Mouse (Mus musculus) megakaryocyte, adult 5-6 weeks (primary cell): Measurements from ENCODE around the gene Sbsn. TPM values are rescaled to one million over a fixed set of nuclear protein-coding genes. Genes with fewer than 3 reads are reported as not detected.

Experiments used
- ATAC-seq: 2 replicates; pipeline ENCODE4 v1.8.0; 2016; ENCODE audit warnings: mild to moderate bottlenecking, inconsistent platforms; ENCODE audit not compliant: poor library complexity, severe bottlenecking
- total RNA-seq, 2 experiments: library from RNA; stranded (forward) in 1 of 2; stranded (reverse) in 1 of 2; fragments of 153-499, 151-499 nt in 1 of 2; fragments of 221-1000, 200-1000 nt in 1 of 2; gene quantifications; 2 replicates each; pipeline versions ENCODE4 v1.2.3 to v1.2.4; 2015 to 2017

Gene Sbsn
- total RNA-seq, 2 experiments from 2014 or later, result 0.22 to 0.88 TPM

- no peak for ATAC-seq
These were observed 1.3 kb upstream of the Sbsn start for GRCm38 (mm10) chr7:30749824-30750606.

- ATAC-seq, result no peak
These were observed 5.7 kb downstream of the Sbsn start for GRCm38 (mm10) chr7:30757001-30757400.

- no peak for ATAC-seq
These were observed 7.6 kb downstream of the Sbsn start for GRCm38 (mm10) chr7:30758853-30759252.

DNA sequence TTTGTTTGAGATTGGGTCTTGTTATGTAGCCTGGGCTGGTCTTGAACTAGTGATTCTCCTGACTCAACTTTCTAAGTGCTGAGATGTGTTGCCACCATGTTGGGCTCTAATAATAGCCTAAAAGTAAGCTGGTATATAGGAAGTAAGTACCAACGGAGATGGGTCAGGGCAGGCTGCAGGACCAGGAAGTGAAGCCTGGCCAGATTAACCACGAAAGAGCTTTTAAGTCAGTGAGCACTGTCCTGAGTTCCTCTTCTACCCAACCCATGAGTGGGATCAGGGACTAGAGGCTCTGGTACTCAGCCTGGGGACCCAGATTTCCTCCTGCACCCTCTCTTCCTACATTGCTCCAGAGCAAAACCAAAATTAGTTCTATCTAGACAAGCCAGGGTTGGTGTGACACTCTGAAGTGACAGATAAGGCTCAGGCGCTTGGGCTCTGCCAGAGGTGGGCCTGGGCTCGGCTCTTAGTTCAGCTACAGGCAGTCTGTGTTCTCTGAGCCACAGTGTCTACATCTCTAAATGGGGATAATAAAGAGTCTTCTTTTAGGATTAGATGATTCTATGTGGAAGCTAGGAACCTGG is 10.6 kb downstream of the Sbsn start:
- peak; percentile 88 for ATAC-seq

DNA sequence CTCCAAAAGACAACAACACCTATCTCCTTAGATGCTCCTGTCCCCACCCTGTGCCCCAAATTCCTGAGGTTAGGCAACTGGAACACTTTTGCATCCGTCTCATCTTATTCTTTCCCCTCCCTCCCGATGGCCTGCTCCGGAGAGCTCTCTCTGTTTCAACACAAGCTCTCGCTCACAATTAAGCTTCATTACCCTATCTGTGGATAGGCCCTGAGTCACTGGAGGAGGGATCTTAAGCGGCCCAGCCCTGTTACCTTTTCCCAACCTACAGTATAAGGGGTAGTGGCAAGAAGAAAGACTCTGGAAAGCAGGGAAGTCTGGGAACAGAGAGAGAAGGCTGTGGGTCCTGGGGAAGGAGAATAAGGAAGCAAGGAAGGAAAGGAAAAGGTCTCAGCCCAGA is 12.2 kb downstream of the Sbsn start, which contains the start of gene Dmkn:
TSS of gene Dmkn (plus strand) at position 301 of the 400 bp plus-strand sequence.
- ATAC-seq, result no peak

- ATAC-seq, result no peak
These were observed 13.9 kb downstream of the Sbsn start for GRCm38 (mm10) chr7:30765173-30765572.

GRCm38 (mm10) chr7:30766408-30766807 is 15.1 kb downstream of the Sbsn start:
- no peak for ATAC-seq

DNA sequence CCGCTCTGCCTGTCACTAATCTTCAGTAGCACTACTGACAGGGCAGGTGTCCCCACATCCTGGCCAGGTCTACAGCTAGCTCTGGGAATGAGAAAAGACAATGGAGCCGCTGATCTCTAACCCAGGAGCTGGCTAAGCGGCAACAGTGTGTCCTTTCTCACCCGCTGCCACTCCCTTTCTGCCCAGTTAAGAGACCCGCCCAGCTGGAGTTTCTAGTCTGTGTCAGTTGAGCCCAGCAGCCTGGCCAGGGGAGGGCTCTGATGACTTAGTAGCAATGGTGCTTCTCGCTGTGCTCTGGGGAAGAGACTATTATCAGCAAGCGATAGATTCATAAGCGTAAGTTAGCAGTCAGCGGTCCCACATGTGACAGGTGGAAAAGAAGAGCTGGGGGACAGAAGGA is 18.0 kb downstream of the Sbsn start:
- ATAC-seq, result no peak

DNA sequence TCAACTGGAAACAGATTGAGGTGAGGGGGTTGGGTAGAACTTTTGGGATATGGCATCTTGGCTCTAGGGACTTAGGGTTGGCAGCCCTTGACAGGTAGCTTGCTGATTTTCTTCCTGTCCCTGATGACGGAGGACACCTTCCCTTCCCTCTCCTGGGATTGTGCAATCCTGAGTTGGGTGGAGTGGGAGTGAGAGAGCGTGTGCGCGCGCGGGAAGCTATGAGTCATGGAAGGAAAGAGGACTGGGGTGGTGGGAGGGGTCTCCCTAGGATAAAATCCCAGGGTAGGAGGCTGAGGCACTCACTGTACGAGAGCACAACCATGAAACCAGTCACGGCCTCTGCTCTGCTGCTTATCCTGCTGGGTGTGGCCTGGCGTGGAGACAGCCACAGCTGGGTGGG is 24.8 kb downstream of the Sbsn start:
- peak; percentile 30; the same call in 1 of the 2 replicates for ATAC-seq

DNA sequence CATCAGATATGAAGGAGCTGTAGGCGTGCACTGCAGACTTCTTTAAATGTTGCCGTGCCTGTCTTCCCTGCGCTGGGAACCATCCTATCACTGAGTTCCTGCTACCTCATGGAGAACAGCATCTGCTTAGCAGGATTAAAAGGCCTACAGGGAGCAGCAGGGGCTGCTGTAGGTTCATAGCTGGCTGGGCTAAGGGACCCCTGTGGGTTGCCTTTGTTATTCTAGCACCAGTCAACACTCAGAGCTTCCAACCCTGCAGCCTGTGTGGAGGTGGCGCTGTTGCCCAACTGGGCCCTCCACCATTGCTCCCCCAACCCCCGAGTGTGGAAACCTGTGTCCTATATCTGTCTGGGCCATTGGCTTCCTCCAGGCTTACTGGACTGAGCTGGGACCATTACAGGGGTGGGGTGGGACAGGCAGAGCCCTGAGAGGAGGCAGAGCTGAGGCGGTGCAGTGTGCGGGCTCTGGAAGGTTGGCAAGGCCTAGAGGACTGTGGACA is 25.9 kb downstream of the Sbsn start:
- ATAC-seq, result no peak

DNA sequence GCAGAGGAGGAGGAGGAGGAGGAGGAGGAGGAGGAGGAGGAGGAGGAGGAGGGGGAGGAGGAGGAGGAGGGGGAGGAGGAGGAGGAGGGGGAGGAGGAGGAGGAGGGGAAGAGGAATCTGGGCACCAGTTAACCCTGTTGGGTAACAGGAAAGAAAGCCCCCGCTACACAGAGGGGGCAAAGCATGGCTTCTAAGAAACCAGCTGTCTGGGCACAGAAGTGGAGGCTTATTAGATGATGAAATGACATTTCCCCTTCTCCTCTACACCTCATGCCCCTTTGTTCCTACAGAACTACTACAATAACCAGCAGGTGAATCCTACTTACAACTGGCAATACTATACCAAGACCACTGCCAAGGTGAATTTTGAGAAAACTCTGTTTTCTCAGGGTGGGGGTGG is 26.6 kb downstream of the Sbsn start:
- ATAC-seq, result no peak

GRCm38 (mm10) chr7:30781792-30782191 is 30.5 kb downstream of the Sbsn start:
- ATAC-seq, result peak; percentile 77

DNA sequence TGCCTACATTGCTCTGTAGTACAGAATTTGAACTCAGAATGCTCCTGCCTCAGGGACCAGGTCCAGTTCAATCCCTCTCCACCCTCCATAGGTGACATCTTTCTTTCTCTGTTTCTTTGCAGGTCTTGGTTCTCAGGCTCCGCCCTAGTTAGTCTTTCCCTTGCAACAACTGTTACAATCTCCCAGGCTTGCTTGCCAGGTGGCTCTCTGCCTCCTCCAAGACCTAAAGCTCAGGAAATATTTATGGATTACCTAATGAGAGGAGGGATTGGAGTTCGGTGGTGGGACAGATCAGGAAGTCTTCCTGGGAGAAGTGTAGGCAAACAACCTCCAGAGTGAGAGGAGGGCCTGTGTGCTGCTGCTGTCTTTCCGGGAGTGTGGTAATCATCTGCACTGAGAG is 31.4 kb downstream of the Sbsn start:
- ATAC-seq, result no peak

DNA sequence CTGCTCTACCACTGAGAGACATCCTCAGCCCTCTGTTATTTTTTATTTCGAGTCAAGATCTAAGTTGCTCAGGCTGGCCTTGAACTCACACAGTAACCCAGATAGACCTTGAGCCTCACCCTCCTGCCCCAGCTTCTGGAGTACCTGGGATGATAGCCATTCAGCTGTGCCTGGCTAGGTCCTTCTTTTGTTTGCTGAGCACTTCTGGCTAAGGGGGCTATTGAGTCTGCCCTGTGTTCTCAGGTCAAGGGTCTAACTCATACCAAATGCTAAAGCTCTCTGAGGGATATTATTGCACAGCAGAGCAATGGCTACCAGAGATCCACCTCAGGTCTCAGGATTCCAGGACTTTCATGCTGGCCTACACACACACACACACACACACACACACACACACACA is 33.9 kb downstream of the Sbsn start:
- ATAC-seq, result no peak

- no peak for ATAC-seq
These were observed 34.7 kb downstream of the Sbsn start for GRCm38 (mm10) chr7:30785721-30786546.

DNA sequence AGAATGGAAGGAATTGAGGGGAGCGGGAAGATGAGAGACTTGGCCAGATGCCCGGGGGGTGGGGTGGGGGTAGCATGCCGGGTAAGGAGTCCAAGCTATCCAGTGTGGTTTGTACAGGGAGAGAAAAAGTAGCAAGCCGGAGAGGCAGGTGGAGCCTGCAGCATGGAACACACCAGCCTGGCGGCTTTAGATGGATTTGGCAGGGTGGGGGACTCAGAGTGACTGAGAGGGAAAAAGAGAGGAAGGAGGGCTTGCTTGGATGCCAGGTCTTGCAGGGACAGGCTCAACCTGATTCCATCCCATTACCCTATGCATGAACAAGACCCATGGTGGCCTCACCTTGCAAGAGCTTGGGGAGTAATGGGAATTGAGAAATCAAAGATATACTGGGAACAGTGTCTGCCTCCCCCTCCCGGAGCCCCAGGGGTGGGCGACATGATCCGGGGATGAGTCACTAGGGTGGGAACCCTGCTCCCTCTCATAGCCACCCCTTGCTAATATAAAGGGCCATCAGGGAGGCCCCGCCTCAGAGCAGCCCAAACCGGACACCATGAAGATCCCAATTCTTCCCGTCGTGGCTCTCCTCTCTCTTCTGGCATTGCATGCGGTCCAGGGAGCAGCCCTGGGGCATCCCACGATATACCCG is 36.2 kb downstream of the Sbsn start, which contains the start of gene Krtdap:
TSS of gene Krtdap (plus strand) at position 520 of the 646 bp plus-strand sequence.
- ATAC-seq, result no peak

DNA sequence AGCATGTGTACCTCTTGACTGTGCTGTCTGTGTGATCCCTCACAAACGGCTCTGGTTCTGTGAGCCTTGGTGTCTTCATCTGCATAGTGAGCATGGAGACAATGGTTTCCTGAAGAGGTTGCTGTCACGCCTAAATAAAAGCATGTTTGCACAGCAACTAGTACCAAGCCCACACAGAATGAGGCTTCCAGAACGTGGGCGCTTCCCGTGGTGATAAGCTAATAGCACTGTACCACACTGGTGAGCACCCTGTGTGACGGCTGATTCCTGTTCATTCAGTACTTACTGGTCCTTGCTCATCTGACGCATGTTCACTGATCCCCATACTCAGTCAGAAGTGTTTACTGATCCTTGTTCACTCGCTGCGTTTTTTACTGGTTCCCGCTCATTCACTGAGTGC is 38.9 kb downstream of the Sbsn start:
- ATAC-seq, result no peak

GRCm38 (mm10) chr7:30791921-30792320 is 40.6 kb downstream of the Sbsn start:
- no peak for ATAC-seq

- ATAC-seq, result peak; percentile 80
These were observed 43.6 kb downstream of the Sbsn start for GRCm38 (mm10) chr7:30794921-30795320.

DNA sequence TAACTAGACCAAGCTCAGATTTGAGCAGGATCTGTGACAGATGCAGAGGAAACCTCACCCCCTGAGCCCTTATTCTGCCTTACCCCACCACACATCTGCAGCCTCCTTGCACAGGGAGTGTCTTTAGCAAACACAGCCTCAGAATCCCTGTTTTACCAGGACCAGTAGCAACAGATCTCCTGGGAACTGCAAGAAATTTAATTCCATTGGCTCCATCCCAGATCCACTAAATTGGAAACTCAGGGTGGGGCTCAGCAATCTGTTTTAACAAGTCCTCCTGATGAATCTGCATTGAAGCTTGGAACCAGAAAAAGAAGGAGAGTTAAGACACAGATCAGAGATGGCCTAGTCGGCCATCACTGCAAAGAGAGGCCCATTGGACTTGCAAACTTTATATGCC is 45.5 kb downstream of the Sbsn start:
- ATAC-seq, result no peak

GRCm38 (mm10) chr7:30800653-30801052 is 49.4 kb downstream of the Sbsn start:
- no peak for ATAC-seq
